Mouse (Mus musculus) lung, embryonic 15.5 days (tissue): ENCODE measurements around the gene Odf3. TPM values are rescaled to one million over a fixed set of nuclear protein-coding genes. Genes with fewer than 3 reads are reported as not detected.
A peak's percentile ranks its signal among the peaks of the same experiment; 100 is the strongest.
"Not testable (repeated sequence)": the region's sequence is repeated elsewhere in the genome, so short reads cannot be mapped to it uniquely, and the experiment has no call there.

Experiments used
- ATAC-seq: fragments of 200-750 bp; cut with Nextera tagmentation; 2 replicates; pipeline ENCODE4 v1.8.0; 2017; ENCODE audit warnings: moderate number of reproducible peaks, borderline replicate concordance; ENCODE audit not compliant: low FRiP score, low TSS enrichment; ENCODE audit errors: extremely low read depth
- H3K27ac ChIP-seq: fragments of 300-500 bp; sonication (generic); 2 replicates; pipeline ENCODE4 v1.5.1; 2015; ENCODE audit warnings: moderate library complexity, mild to moderate bottlenecking, inconsistent platforms
- H3K27me3 ChIP-seq: fragments of 300-500 bp; sonication (generic); 2 replicates; pipeline ENCODE4 v1.6.1; 2015; ENCODE audit warnings: inconsistent platforms
- H3K36me3 ChIP-seq: fragments of 300-500 bp; sonication (generic); 2 replicates; pipeline ENCODE4 v1.6.1; 2015; ENCODE audit warnings: inconsistent platforms
- H3K4me1 ChIP-seq: fragments of 300-500 bp; sonication (generic); 2 replicates; pipeline ENCODE4 v1.6.1; 2015; ENCODE audit warnings: inconsistent platforms
- H3K4me2 ChIP-seq: fragments of 300-500 bp; sonication (generic); 2 replicates; pipeline ENCODE4 v1.6.1; 2015; ENCODE audit warnings: inconsistent platforms, mild to moderate bottlenecking, moderate library complexity
- H3K4me3 ChIP-seq: fragments of 300-500 bp; sonication (generic); 2 replicates; pipeline ENCODE4 v1.5.1; 2015; ENCODE audit warnings: mild to moderate bottlenecking, inconsistent platforms
- H3K9ac ChIP-seq: fragments of 300-500 bp; sonication (generic); 2 replicates; pipeline ENCODE4 v1.6.1; 2015; ENCODE audit warnings: inconsistent platforms
- H3K9me3 ChIP-seq: fragments of 300-500 bp; sonication (generic); 2 replicates; pipeline ENCODE4 v1.6.1; 2016; ENCODE audit warnings: inconsistent platforms
- WGBS: fragments of 180-500 bp; shearing (Covaris S2); methylation state at CpG from one replicate; pipeline ENCODE4 v1.1.7; 2015; 5-methylcytosine and 5-hydroxymethylcytosine counted together
- polyA plus RNA-seq: library from polyadenylated mRNA; unstranded; fragments of >200 nt; fragmentation: Nextera tagmentation; extraction: Ambion mirVana; gene quantifications from 2 replicates; pipeline ENCODE4 v1.2.1, GENCODE M21; 2015

The Odf3 gene
- polyA plus RNA-seq, 1 experiment from 2014 or later: not detected

- H3K36me3 ChIP-seq: peaks cover 55% of the 10 kb centered on the region
- no peak for ATAC-seq
- H3K9me3 ChIP-seq: no peaks in the 10 kb centered on the region
- H3K4me1 ChIP-seq: peaks cover 21% of the 10 kb centered on the region
- WGBS: 71% methylated on average over 6 of the region's 6 CpGs
- no peak overlapping the region for H3K27ac ChIP-seq
- no peak overlapping the region for H3K9ac ChIP-seq
- H3K4me3 ChIP-seq: no peak overlapping the region
- H3K4me2 ChIP-seq: no peak overlapping the region
- no peaks in the 10 kb centered on the region for H3K27me3 ChIP-seq
These were observed 12.4 kb downstream of the Odf3 start for GRCm38 (mm10) chr7:140859997-140860396.

- Histone ChIP-seq H3K9ac (no peak overlapping the region), H3K36me3 (peaks cover 57% of the 10 kb centered on the region), H3K27ac (no peak overlapping the region), H3K4me2 (no peak overlapping the region), H3K27me3 (no peaks in the 10 kb centered on the region), H3K9me3 (no peaks in the 10 kb centered on the region), H3K4me1 (peaks cover 14% of the 10 kb centered on the region), H3K4me3 (no peak overlapping the region)
- no peak for ATAC-seq
- 78% methylated on average over 5 of the region's 5 CpGs for WGBS
These were observed 13.1 kb downstream of the Odf3 start for GRCm38 (mm10) chr7:140860728-140861127.

GRCm38 (mm10) chr7:140864761-140865160, 17.2 kb downstream of the Odf3 start:
- 85% methylated on average over 12 of the region's 12 CpGs for WGBS

GRCm38 (mm10) chr7:140874224-140874623, 26.6 kb downstream of the Odf3 start:
- no peak overlapping the region for H3K4me2 ChIP-seq
- no peak overlapping the region for H3K4me3 ChIP-seq
- H3K9ac ChIP-seq: no peak overlapping the region
- H3K27me3 ChIP-seq: no peaks in the 10 kb centered on the region
- H3K4me1 ChIP-seq: no peaks in the 10 kb centered on the region
- H3K27ac ChIP-seq: no peak overlapping the region
- ATAC-seq: no peak
- H3K36me3 ChIP-seq: 0 out of 2 replicates have a peak, but pooled peaks cover 7% of the 10 kb centered on the region
- no peaks in the 10 kb centered on the region for H3K9me3 ChIP-seq
- 81% methylated on average over 4 of the region's 4 CpGs for WGBS

More at GRCm38 (mm10) chr7:140864761-140865160, 17.2 kb downstream of the Odf3 start:
- no peak for ATAC-seq
- Histone ChIP-seq H3K4me1 (no peaks in the 10 kb centered on the region), H3K27me3 (no peaks in the 10 kb centered on the region), H3K27ac (no peak overlapping the region), H3K4me3 (no peak overlapping the region), H3K9ac (no peak overlapping the region), H3K36me3 (peaks cover 51% of the 10 kb centered on the region), H3K9me3 (no peaks in the 10 kb centered on the region), H3K4me2 (no peak overlapping the region)

GRCm38 (mm10) chr7:140877364-140877763, 29.8 kb downstream of the Odf3 start:
- no peak overlapping the region for H3K9ac ChIP-seq
- no peak overlapping the region for H3K4me3 ChIP-seq
- no peaks in the 10 kb centered on the region for H3K27me3 ChIP-seq
- H3K4me1 ChIP-seq: peaks cover 9% of the 10 kb centered on the region
- ATAC-seq: no peak
- 78% methylated on average over 6 of the region's 6 CpGs for WGBS
- H3K27ac ChIP-seq: no peak overlapping the region
- 0 out of 2 replicates have a peak, but pooled peaks cover 4% of the 10 kb centered on the region for H3K36me3 ChIP-seq
- no peak overlapping the region for H3K4me2 ChIP-seq
- H3K9me3 ChIP-seq: no peaks in the 10 kb centered on the region

- H3K4me2 ChIP-seq: no peak overlapping the region
- 83% methylated on average over 7 of the region's 7 CpGs for WGBS
These were observed 31.8 kb downstream of the Odf3 start for GRCm38 (mm10) chr7:140879355-140879754.

GRCm38 (mm10) chr7:140880419-140880818, 32.8 kb downstream of the Odf3 start:
- no peak for ATAC-seq
- peaks cover 19% of the 10 kb centered on the region for H3K4me1 ChIP-seq
- H3K36me3 ChIP-seq: 0 out of 2 replicates have a peak, but pooled peaks cover 4% of the 10 kb centered on the region
- H3K27me3 ChIP-seq: no peaks in the 10 kb centered on the region
- H3K9ac ChIP-seq: no peak overlapping the region
- no peak overlapping the region for H3K4me3 ChIP-seq
- 79% methylated on average over 3 of the region's 3 CpGs for WGBS
- H3K9me3 ChIP-seq: no peaks in the 10 kb centered on the region
- no peak overlapping the region for H3K27ac ChIP-seq
- H3K4me2 ChIP-seq: peak overlapping the region; percentile 86

More at GRCm38 (mm10) chr7:140879355-140879754, 31.8 kb downstream of the Odf3 start:
- Histone ChIP-seq H3K4me1 (peaks cover 19% of the 10 kb centered on the region), H3K36me3 (0 out of 2 replicates have a peak, but pooled peaks cover 4% of the 10 kb centered on the region), H3K27me3 (no peaks in the 10 kb centered on the region), H3K27ac (no peak overlapping the region), H3K9ac (no peak overlapping the region), H3K9me3 (no peaks in the 10 kb centered on the region), H3K4me3 (no peak overlapping the region)
- ATAC-seq: no peak

GRCm38 (mm10) chr7:140880865-140881515, 33.4 kb downstream of the Odf3 start:
- H3K4me1 ChIP-seq: peaks cover 19% of the 10 kb centered on the region
- ATAC-seq: no peak
- H3K27ac ChIP-seq: no peak overlapping the region
- H3K36me3 ChIP-seq: 0 out of 2 replicates have a peak, but pooled peaks cover 5% of the 10 kb centered on the region
- H3K9ac ChIP-seq: peak overlapping the region; percentile 83
- no peaks in the 10 kb centered on the region for H3K27me3 ChIP-seq
- WGBS: 12% methylated on average over 8 of the region's 8 CpGs
- H3K9me3 ChIP-seq: no peaks in the 10 kb centered on the region
- peak overlapping the region; percentile 86 for H3K4me2 ChIP-seq
- peak overlapping the region; percentile 84 for H3K4me3 ChIP-seq

GRCm38 (mm10) chr7:140881696-140882468, 34.3 kb downstream of the Odf3 start, which contains the start of the genes Psmd13 and Sirt3:
Gene Psmd13 (plus strand): TSS chr7:140881968.
Gene Sirt3 (minus strand): TSS chr7:140882309.
- Histone ChIP-seq H3K4me3 (peak within 1 kb of the TSS; percentile 84), H3K27ac (peak within 1 kb of the TSS; percentile 94), H3K4me1 (peaks cover 19% of the 10 kb centered on the region), H3K9ac (peak within 1 kb of the TSS; percentile 83), H3K36me3 (peaks cover 12% of the 10 kb centered on the region; the same call in 1 of the 2 replicates), H3K27me3 (no peaks in the 10 kb centered on the region), H3K9me3 (no peaks in the 10 kb centered on the region), H3K4me2 (peak within 1 kb of the TSS; percentile 86)
- ATAC-seq: peak; percentile 97
- under 1% methylated on average over 59 of the region's 59 CpGs for WGBS

GRCm38 (mm10) chr7:140882469-140882803, 34.8 kb downstream of the Odf3 start:
- no peaks in the 10 kb centered on the region for H3K27me3 ChIP-seq
- peak overlapping the region; percentile 84 for H3K4me3 ChIP-seq
- H3K9ac ChIP-seq: peak overlapping the region; percentile 83
- peaks cover 19% of the 10 kb centered on the region for H3K4me1 ChIP-seq
- ATAC-seq: no peak
- H3K27ac ChIP-seq: peak overlapping the region; percentile 54; the same call in 1 of the 2 replicates
- H3K36me3 ChIP-seq: peaks cover 16% of the 10 kb centered on the region; the same call in 1 of the 2 replicates
- WGBS: 0% methylated on average over 12 of the region's 12 CpGs
- no peaks in the 10 kb centered on the region for H3K9me3 ChIP-seq
- peak overlapping the region; percentile 86 for H3K4me2 ChIP-seq

- H3K4me3 ChIP-seq, H3K4me2 ChIP-seq, H3K27ac ChIP-seq, H3K9me3 ChIP-seq, ATAC-seq, H3K9ac ChIP-seq, H3K27me3 ChIP-seq, H3K4me1 ChIP-seq: not testable (repeated sequence)
- 96% methylated on average over 16 of the region's 16 CpGs for WGBS
- H3K36me3 ChIP-seq: peaks cover 67% of the 10 kb centered on the region
These were observed 43.0 kb downstream of the Odf3 start for GRCm38 (mm10) chr7:140890636-140891035.

GRCm38 (mm10) chr7:140894031-140894430, 46.4 kb downstream of the Odf3 start:
- Histone ChIP-seq H3K4me2 (no peak overlapping the region), H3K36me3 (peaks cover 70% of the 10 kb centered on the region), H3K9ac (no peak overlapping the region), H3K9me3 (no peaks in the 10 kb centered on the region), H3K27ac (no peak overlapping the region), H3K27me3 (no peaks in the 10 kb centered on the region), H3K4me3 (no peak overlapping the region), H3K4me1 (no peaks in the 10 kb centered on the region)
- no peak for ATAC-seq
- WGBS: 88% methylated on average over 7 of the region's 7 CpGs
